Mouse (Mus musculus) intestine, embryonic 16.5 days (tissue): ENCODE measurements at regions not wholly inside any gene's neighbourhood (a gene's known extent, or its start where the extent isn't known, plus 50 kb on each side); places are given as distances from the start of the nearest gene placed in this dataset.
A peak's percentile ranks its signal among the peaks of the same experiment; 100 is the strongest.

Experiments used
- ATAC-seq: fragments of 200-750 bp; cut with Nextera tagmentation; 2 replicates; pipeline ENCODE4 v1.8.0; 2017; ENCODE audit warnings: moderate TSS enrichment, moderate library complexity
- H3K27ac ChIP-seq: fragments of 300-500 bp; sonication (generic); 2 replicates; pipeline ENCODE4 v1.5.1; 2014; ENCODE audit warnings: mild to moderate bottlenecking, low read length
- H3K27me3 ChIP-seq: fragments of 300-500 bp; sonication (generic); replicated peaks from 2 replicates; pipeline ENCODE4 v1.6.1; 2014; ENCODE audit warnings: low read length, control low read depth, mixed read lengths; ENCODE audit not compliant: control insufficient read depth, insufficient read depth
- H3K36me3 ChIP-seq: fragments of 300-500 bp; sonication (generic); 2 replicates; pipeline ENCODE4 v1.6.1; 2014; ENCODE audit warnings: low read length, control low read depth; ENCODE audit not compliant: control insufficient read depth, insufficient read depth
- H3K4me1 ChIP-seq: fragments of 300-500 bp; sonication (generic); 2 replicates; pipeline ENCODE4 v1.6.1; 2014; ENCODE audit warnings: low read length, control low read depth, mixed read lengths; ENCODE audit not compliant: control insufficient read depth, insufficient read depth
- H3K4me2 ChIP-seq: fragments of 300-500 bp; sonication (generic); 2 replicates; pipeline ENCODE4 v1.6.1; 2014; ENCODE audit warnings: low read depth, low read length, control low read depth
- H3K4me3 ChIP-seq: fragments of 300-500 bp; sonication (generic); 2 replicates; pipeline ENCODE4 v1.5.1; 2014; ENCODE audit warnings: mild to moderate bottlenecking, low read length
- H3K9ac ChIP-seq: fragments of 300-500 bp; sonication (generic); 2 replicates; pipeline ENCODE4 v1.6.1; 2014; ENCODE audit warnings: low read depth, low read length
- H3K9me3 ChIP-seq: fragments of 300-500 bp; sonication (generic); 2 replicates; pipeline ENCODE4 v1.6.1; 2016; ENCODE audit warnings: low read length, control low read depth; ENCODE audit not compliant: control insufficient read depth
- WGBS: fragments of 180-500 bp; shearing (Covaris S2); extraction: QIAGEN DNeasy Blood & Tissue Kit; methylation state at CpG from one replicate; pipeline ENCODE4 v1.1.7; 2014; 5-methylcytosine and 5-hydroxymethylcytosine counted together

- Histone ChIP-seq H3K4me2 (no peak overlapping the region), H3K9ac (no peak overlapping the region), H3K27me3 (no peaks in the 10 kb centered on the region), H3K4me3 (no peak overlapping the region), H3K9me3 (no peaks in the 10 kb centered on the region), H3K4me1 (peaks cover 24% of the 10 kb centered on the region), H3K36me3 (no peaks in the 10 kb centered on the region), H3K27ac (peak overlapping the region; percentile 33; the same call in 1 of the 2 replicates)
- ATAC-seq = no peak
- WGBS = 55% methylated on average over 5 of the region's 5 CpGs
These were observed 136.5 kb downstream of the Ly86 start for GRCm38 (mm10) chr13:37481514-37481913.

- ATAC-seq = no peak
- Histone ChIP-seq H3K9me3 (no peaks in the 10 kb centered on the region), H3K4me3 (no peak overlapping the region), H3K9ac (no peak overlapping the region), H3K36me3 (no peaks in the 10 kb centered on the region), H3K27ac (peak overlapping the region; percentile 76), H3K4me1 (peaks cover 21% of the 10 kb centered on the region), H3K27me3 (no peaks in the 10 kb centered on the region), H3K4me2 (no peak overlapping the region)
- WGBS = 29% methylated on average over 2 of the region's 2 CpGs
These were observed 137.0 kb downstream of the Ly86 start for GRCm38 (mm10) chr13:37482038-37482437.

- 26% methylated on average over 10 of the region's 10 CpGs for WGBS
- Histone ChIP-seq H3K9ac (peak overlapping the region; percentile 47; the same call in 1 of the 2 replicates), H3K4me2 (peak overlapping the region; percentile 40; the same call in 1 of the 2 replicates), H3K27ac (peak overlapping the region; percentile 82), H3K27me3 (no peaks in the 10 kb centered on the region), H3K9me3 (no peaks in the 10 kb centered on the region), H3K4me1 (peaks cover 15% of the 10 kb centered on the region), H3K4me3 (no peak overlapping the region), H3K36me3 (no peaks in the 10 kb centered on the region)
- peak; percentile 61 for ATAC-seq
These were observed 137.6 kb downstream of the Ly86 start for GRCm38 (mm10) chr13:37482589-37482988.

GRCm38 (mm10) chr13:37483010-37483855 is 138.2 kb downstream of the Ly86 start:
- Histone ChIP-seq H3K9me3 (no peaks in the 10 kb centered on the region), H3K36me3 (no peaks in the 10 kb centered on the region), H3K4me1 (peaks cover 10% of the 10 kb centered on the region), H3K4me3 (no peak overlapping the region), H3K27me3 (no peaks in the 10 kb centered on the region), H3K27ac (peak overlapping the region; percentile 82), H3K4me2 (peak overlapping the region; percentile 40), H3K9ac (peak overlapping the region; percentile 66)
- peak; percentile 48 for ATAC-seq
- whole genome bisulfite sequencing = 34% methylated on average over 19 of the region's 19 CpGs

DNA sequence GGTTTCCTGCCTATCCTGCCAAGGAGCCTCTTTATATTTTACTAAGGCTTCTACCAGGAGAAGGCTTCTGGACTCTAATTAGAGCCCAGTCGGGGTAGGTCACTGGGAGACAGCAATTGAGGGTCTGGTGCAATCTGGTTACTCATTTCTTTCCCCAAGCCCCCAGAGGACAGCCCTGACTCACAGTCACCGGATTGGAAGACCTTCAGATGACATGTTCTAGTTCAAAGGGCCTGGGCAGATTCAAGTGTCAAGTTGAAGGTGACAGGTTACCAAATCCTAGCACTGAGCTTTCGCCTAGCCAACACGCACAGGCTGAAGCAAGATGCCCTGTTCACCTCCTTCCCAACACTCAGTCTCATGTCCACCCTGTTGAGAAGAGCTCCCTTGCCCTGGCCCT is 139.6 kb downstream of the Ly86 start:
- peaks cover 9% of the 10 kb centered on the region for H3K4me1 ChIP-seq
- H3K9me3 ChIP-seq = no peaks in the 10 kb centered on the region
- H3K9ac ChIP-seq = no peak overlapping the region
- H3K27me3 ChIP-seq = no peaks in the 10 kb centered on the region
- ATAC-seq = no peak
- no peak overlapping the region for H3K4me3 ChIP-seq
- 88% methylated on average over 4 of the region's 4 CpGs for WGBS
- H3K27ac ChIP-seq = no peak overlapping the region
- H3K4me2 ChIP-seq = no peak overlapping the region
- H3K36me3 ChIP-seq = no peaks in the 10 kb centered on the region

DNA sequence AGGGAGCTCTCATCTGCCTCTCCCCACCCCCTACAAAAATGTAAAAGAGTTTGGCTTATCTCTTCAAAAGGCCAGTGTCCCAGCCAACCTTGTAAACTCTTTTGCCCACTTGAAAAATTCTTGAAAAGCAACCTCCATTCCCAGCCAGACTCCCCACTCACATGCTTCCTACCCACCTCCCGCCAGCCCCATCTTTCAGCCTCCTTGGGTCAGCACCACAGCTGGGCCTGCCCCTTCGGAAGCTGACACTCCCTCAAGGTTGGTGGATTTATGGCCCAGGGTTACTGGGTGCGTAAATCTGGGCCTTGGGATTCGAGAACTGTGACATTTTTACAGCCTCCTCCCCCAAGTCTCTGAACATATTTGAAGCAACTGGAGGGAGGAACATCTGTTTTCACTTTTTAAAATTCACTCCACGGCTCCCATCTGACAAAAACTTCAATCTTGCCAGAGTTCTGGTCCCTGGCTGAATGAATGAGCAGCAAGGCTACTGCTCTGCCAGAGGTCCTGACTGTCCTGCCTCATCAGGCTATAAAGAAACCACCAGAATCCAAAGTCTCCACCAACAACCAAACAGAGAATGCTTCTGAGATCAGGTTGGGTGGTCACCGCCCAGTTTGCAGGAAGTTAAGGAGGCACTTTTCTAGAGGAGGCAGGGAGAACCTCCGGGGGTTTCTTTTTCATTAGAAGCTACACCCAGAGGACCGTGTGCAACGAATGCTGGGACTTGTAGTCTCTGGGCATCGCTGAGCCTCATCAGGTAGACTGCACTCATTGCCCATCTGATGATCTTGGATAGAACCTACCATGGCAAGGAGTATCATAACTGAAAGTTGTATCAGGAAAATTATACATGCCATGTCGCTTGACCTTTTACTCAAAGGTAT is 147.3 kb downstream of the Ly86 start:
- Histone ChIP-seq H3K9me3 (no peaks in the 10 kb centered on the region), H3K4me3 (no peak overlapping the region), H3K9ac (no peak overlapping the region), H3K27ac (no peak overlapping the region), H3K4me2 (no peak overlapping the region), H3K4me1 (peaks cover 7% of the 10 kb centered on the region; the same call in 1 of the 2 replicates), H3K27me3 (no peaks in the 10 kb centered on the region), H3K36me3 (no peaks in the 10 kb centered on the region)
- peak; percentile 66; the same call in 1 of the 2 replicates for ATAC-seq
- WGBS = 54% methylated on average over 11 of the region's 11 CpGs

- WGBS = 98% methylated on average over 1 of the region's 1 CpGs
- no peak overlapping the region for H3K9ac ChIP-seq
- H3K27ac ChIP-seq = no peak overlapping the region
- H3K4me2 ChIP-seq = no peak overlapping the region
- no peaks in the 10 kb centered on the region for H3K9me3 ChIP-seq
- no peaks in the 10 kb centered on the region for H3K27me3 ChIP-seq
- ATAC-seq = no peak
- no peak overlapping the region for H3K4me3 ChIP-seq
- H3K36me3 ChIP-seq = no peaks in the 10 kb centered on the region
- peaks cover 7% of the 10 kb centered on the region; the same call in 1 of the 2 replicates for H3K4me1 ChIP-seq
These were observed 148.3 kb downstream of the Ly86 start for GRCm38 (mm10) chr13:37493331-37493730.

GRCm38 (mm10) chr13:37495272-37495932 is 150.4 kb downstream of the Ly86 start:
- no peak for ATAC-seq
- H3K27me3 ChIP-seq = no peaks in the 10 kb centered on the region
- H3K4me1 ChIP-seq = peaks cover 7% of the 10 kb centered on the region; the same call in 1 of the 2 replicates
- 72% methylated on average over 8 of the region's 8 CpGs for WGBS
- no peak overlapping the region for H3K4me3 ChIP-seq
- H3K27ac ChIP-seq = no peak overlapping the region
- H3K9me3 ChIP-seq = no peaks in the 10 kb centered on the region
- no peak overlapping the region for H3K9ac ChIP-seq
- no peak overlapping the region for H3K4me2 ChIP-seq
- no peaks in the 10 kb centered on the region for H3K36me3 ChIP-seq

GRCm38 (mm10) chr13:37497986-37498385 is 153.0 kb downstream of the Ly86 start:
- Histone ChIP-seq H3K9ac (no peak overlapping the region), H3K4me3 (no peak overlapping the region), H3K9me3 (no peaks in the 10 kb centered on the region), H3K36me3 (no peaks in the 10 kb centered on the region), H3K27me3 (no peaks in the 10 kb centered on the region), H3K27ac (no peak overlapping the region), H3K4me2 (no peak overlapping the region), H3K4me1 (no peaks in the 10 kb centered on the region)
- WGBS = 50% methylated on average over 3 of the region's 3 CpGs
- ATAC-seq = no peak
